Mouse (Mus musculus): ENCODE data around the gene C1ra.
"Not testable (repeated sequence)": the region's sequence is repeated elsewhere in the genome, so short reads cannot be mapped to it uniquely, and the experiment has no call there.

C1ra gene

GRCm38 (mm10) chr6:124485414-124486144, 26.6 kb upstream of the C1ra start:
- DNase-seq (ENCODE audit: extremely low spot score), result peak; percentile 50

- DNase-seq (ENCODE audit: extremely low spot score), result no peak
Observed at GRCm38 (mm10) chr6:124487509-124487908, 24.7 kb upstream of the C1ra start.

- no peak for DNase-seq (ENCODE audit: extremely low spot score)
Observed at GRCm38 (mm10) chr6:124488952-124489351, 23.3 kb upstream of the C1ra start.

- DNase-seq (ENCODE audit: extremely low spot score), result no peak
Observed at GRCm38 (mm10) chr6:124491427-124491826, 20.8 kb upstream of the C1ra start.

GRCm38 (mm10) chr6:124492842-124493561, 19.2 kb upstream of the C1ra start, which contains the start of gene C1rl:
TSS of gene C1rl (plus strand) at chr6:124493113.
- peak; percentile 80 for DNase-seq (ENCODE audit: extremely low spot score)

GRCm38 (mm10) chr6:124493886-124494285, 18.3 kb upstream of the C1ra start:
- no peak for DNase-seq (ENCODE audit: extremely low spot score)

GRCm38 (mm10) chr6:124496054-124496453, 16.2 kb upstream of the C1ra start:
- DNase-seq (ENCODE audit: extremely low spot score), result no peak

- no peak for DNase-seq (ENCODE audit: extremely low spot score)
Observed at GRCm38 (mm10) chr6:124499914-124500566, 12.2 kb upstream of the C1ra start.

GRCm38 (mm10) chr6:124501473-124501872, 10.7 kb upstream of the C1ra start:
- no peak for DNase-seq (ENCODE audit: extremely low spot score)

- no peak for DNase-seq (ENCODE audit: extremely low spot score)
Observed at GRCm38 (mm10) chr6:124502021-124502420, 10.2 kb upstream of the C1ra start.

- DNase-seq (ENCODE audit: extremely low spot score), result no peak
Observed at GRCm38 (mm10) chr6:124505028-124505427, 7.2 kb upstream of the C1ra start.

GRCm38 (mm10) chr6:124506991-124507390, 5.2 kb upstream of the C1ra start:
- DNase-seq (ENCODE audit: extremely low spot score), result no peak

GRCm38 (mm10) chr6:124508292-124508691, 3.9 kb upstream of the C1ra start:
- DNase-seq (ENCODE audit: extremely low spot score), result no peak

GRCm38 (mm10) chr6:124509192-124509591, 3.0 kb upstream of the C1ra start:
- not testable (repeated sequence) for DNase-seq (ENCODE audit: extremely low spot score)

GRCm38 (mm10) chr6:124511936-124512335, 269 bp upstream of the C1ra start:
- DNase-seq (ENCODE audit: extremely low spot score), result no peak

GRCm38 (mm10) chr6:124517733-124518132, 5.5 kb downstream of the C1ra start:
- not testable (repeated sequence) for DNase-seq (ENCODE audit: extremely low spot score)

GRCm38 (mm10) chr6:124522082-124522481, 9.9 kb downstream of the C1ra start:
- DNase-seq (ENCODE audit: extremely low spot score), result not testable (repeated sequence)

GRCm38 (mm10) chr6:124527881-124528280, 15.7 kb downstream of the C1ra start:
- DNase-seq (ENCODE audit: extremely low spot score), result no peak

- no peak for DNase-seq (ENCODE audit: extremely low spot score)
Observed at GRCm38 (mm10) chr6:124531077-124531476, 18.9 kb downstream of the C1ra start.

GRCm38 (mm10) chr6:124536125-124536829, 24.1 kb downstream of the C1ra start:
- DNase-seq (ENCODE audit: extremely low spot score), result not testable (repeated sequence)

GRCm38 (mm10) chr6:124541176-124541575, 29.0 kb downstream of the C1ra start:
- not testable (repeated sequence) for DNase-seq (ENCODE audit: extremely low spot score)

- peak; percentile 5 for DNase-seq (ENCODE audit: extremely low spot score)
Observed at GRCm38 (mm10) chr6:124542284-124542683, 30.1 kb downstream of the C1ra start, which contains the start of gene C1s1. TSS of gene C1s1 (minus strand) at chr6:124542359.

Data from embryo, embryonic 9.5 days (tissue).